Mouse (Mus musculus): Measurements from ENCODE around the gene C2. TPM values are rescaled to one million over a fixed set of nuclear protein-coding genes. Genes with fewer than 3 reads are reported as not detected.

The C2 gene
- total RNA-seq, 2 experiments from 2014 or later, result 2.5 to 2.9 TPM

GRCm38 (mm10) chr17:34890074-34890743 is 7.9 kb downstream of the C2 start:
- intact Hi-C loops (cut with DNase I), result no loop called here
- DNase-seq (ENCODE audit: low spot score in 2 of 2), result no peak

- no peak for DNase-seq (ENCODE audit: low spot score in 2 of 2)
- intact Hi-C loops (cut with DNase I), result loop anchor here (5.0 kb wide), 1 partner anchor 216 kb away; the partner anchor contains the start of gene Tnxb
These were observed 10.1 kb downstream of the C2 start for GRCm38 (mm10) chr17:34887942-34888341.

GRCm38 (mm10) chr17:34885615-34886014 is 12.4 kb downstream of the C2 start:
- intact Hi-C loops (cut with DNase I), result loop anchor here (5.0 kb wide), 1 partner anchor 213 kb away; the partner anchor contains the start of gene Tnxb
- DNase-seq (ENCODE audit: low spot score in 2 of 2), result no peak

- DNase-seq (ENCODE audit: low spot score in 2 of 2), result no peak
- intact Hi-C loops (cut with DNase I), result loop anchor here (5.0 kb wide), 1 partner anchor 212 kb away; the partner anchor contains the start of gene Tnxb
These were observed 13.4 kb downstream of the C2 start for GRCm38 (mm10) chr17:34884704-34885103.

- intact Hi-C loops (cut with DNase I), result no loop called here
- DNase-seq (ENCODE audit: low spot score in 2 of 2), result no peak
These were observed 14.7 kb downstream of the C2 start for GRCm38 (mm10) chr17:34883332-34883731.

GRCm38 (mm10) chr17:34881683-34882310 is 16.3 kb downstream of the C2 start, which contains the start of gene Gm20547:
Gene Gm20547, minus strand, starts transcription at chr17:34882042.
- intact Hi-C loops (cut with DNase I), result no loop called here
- no peak for DNase-seq (ENCODE audit: low spot score in 2 of 2)

GRCm38 (mm10) chr17:34881166-34881565 is 16.9 kb downstream of the C2 start:
- intact Hi-C loops (cut with DNase I), result no loop called here
- DNase-seq (ENCODE audit: low spot score in 2 of 2), result no peak

GRCm38 (mm10) chr17:34879336-34879879 is 18.7 kb downstream of the C2 start, which contains the start of gene Zbtb12:
Gene Zbtb12, plus strand, starts transcription at chr17:34879483.
- DNase-seq (ENCODE audit: low spot score in 2 of 2), result no peak
- intact Hi-C loops (cut with DNase I), result no loop called here

- DNase-seq (ENCODE audit: low spot score in 2 of 2), result no peak
- intact Hi-C loops (cut with DNase I), result no loop called here
These were observed 23.7 kb downstream of the C2 start for GRCm38 (mm10) chr17:34874321-34874720.

GRCm38 (mm10) chr17:34865981-34866380 is 32.1 kb downstream of the C2 start:
- intact Hi-C loops (cut with DNase I), result no loop called here
- DNase-seq (ENCODE audit: low spot score in 2 of 2), result no peak

GRCm38 (mm10) chr17:34862416-34863081 is 35.5 kb downstream of the C2 start, which contains the start of gene Cfb:
Gene Cfb, minus strand, starts transcription at chr17:34862518.
- DNase-seq (ENCODE audit: low spot score in 2 of 2), result no peak
- intact Hi-C loops (cut with DNase I), result no loop called here

- intact Hi-C loops (cut with DNase I), result no loop called here
These were observed 36.2 kb downstream of the C2 start for GRCm38 (mm10) chr17:34861704-34862415.

GRCm38 (mm10) chr17:34860514-34860913 is 37.6 kb downstream of the C2 start:
- intact Hi-C loops (cut with DNase I), result no loop called here
- DNase-seq (ENCODE audit: low spot score in 2 of 2), result no peak

More at GRCm38 (mm10) chr17:34861704-34862415, 36.2 kb downstream of the C2 start:
- DNase-seq (ENCODE audit: low spot score in 2 of 2), result no peak

- no peak for DNase-seq (ENCODE audit: low spot score in 2 of 2)
- intact Hi-C loops (cut with DNase I), result loop anchor here (5.0 kb wide), 2 partner anchors 39 to 54 kb away; partner anchors contain the start of genes C2, Ehmt2 and Slc44a4
These were observed 39.4 kb downstream of the C2 start for GRCm38 (mm10) chr17:34858670-34859069.

- intact Hi-C loops (cut with DNase I), result loop anchor here (5.0 kb wide), 2 partner anchors 41 to 56 kb away; partner anchors contain the start of genes C2, Ehmt2 and Slc44a4
- DNase-seq (ENCODE audit: low spot score in 2 of 2), result peak; percentile 26 to 35
These were observed 42.2 kb downstream of the C2 start for GRCm38 (mm10) chr17:34855825-34856224.

GRCm38 (mm10) chr17:34854761-34855160 is 43.3 kb downstream of the C2 start:
- no peak for DNase-seq (ENCODE audit: low spot score in 2 of 2)

GRCm38 (mm10) chr17:34853511-34853910 is 44.6 kb downstream of the C2 start:
- DNase-seq (ENCODE audit: low spot score in 2 of 2), result no peak
- intact Hi-C loops (cut with DNase I), result loop anchor here (5.0 kb wide), 2 partner anchors 94 to 129 kb away; partner anchors contain the start of gene Lsm2

More at GRCm38 (mm10) chr17:34854761-34855160, 43.3 kb downstream of the C2 start:
- intact Hi-C loops (cut with DNase I), result loop anchor here (5.0 kb wide), 4 partner anchors 43 to 128 kb away; partner anchors contain the start of genes C2, Ehmt2, Lsm2 and Slc44a4

GRCm38 (mm10) chr17:34850517-34851125 is 47.4 kb downstream of the C2 start:
- intact Hi-C loops (cut with DNase I), result loop anchor here (2.0 to 5.0 kb wide), 3 partner anchors 14 to 132 kb away; partner anchors contain the start of genes Dxo, Lsm2 and Stk19
- no peak for DNase-seq (ENCODE audit: low spot score in 2 of 2)
